Mouse (Mus musculus) liver, postnatal 0 days (tissue): ENCODE data around the gene Timm22.

Source experiments
- CTCF ChIP-seq: sonication (generic); IDR thresholded peaks from 2 replicates; pipeline ENCODE4 v1.5.1; 2016; ENCODE audit warnings: antibody characterized with exemption, low read depth
- EP300 ChIP-seq: IDR thresholded peaks from 2 replicates; pipeline ENCODE4 v1.6.1; 2016; ENCODE audit warnings: antibody characterized with exemption, low read depth, mild to moderate bottlenecking

DNA sequence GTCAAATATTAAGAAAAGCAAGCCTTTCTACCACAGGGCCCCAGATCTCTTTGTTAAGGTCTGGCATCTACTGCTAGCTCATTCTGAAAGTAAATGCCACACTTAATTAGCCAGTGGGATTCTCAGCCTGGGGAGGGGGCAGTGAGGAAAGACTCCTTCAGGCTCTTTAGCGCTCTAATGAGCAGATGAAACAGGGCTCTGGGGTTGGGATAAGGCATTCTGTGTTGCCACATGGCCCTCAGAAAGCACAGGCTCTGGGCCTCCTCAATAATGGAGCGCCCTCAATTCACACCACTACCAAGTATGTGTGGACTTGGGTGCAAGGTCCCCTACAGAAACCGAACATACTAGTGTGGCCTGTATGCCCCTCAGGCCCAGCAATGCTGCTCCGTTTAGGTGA is 21.7 kb upstream of the Timm22 start:
- no peak for TF ChIP-seq CTCF
- no peak for TF ChIP-seq EP300
